Mouse (Mus musculus) heart, adult 11 months (tissue): ENCODE measurements at regions not wholly inside any gene's neighbourhood (a gene's known extent, or its start where the extent isn't known, plus 50 kb on each side); places are given as distances from the start of the nearest gene placed in this dataset.
A peak's percentile ranks its signal among the peaks of the same experiment; 100 is the strongest.

Experiments used
- DNase-seq: peaks from one replicate; pipeline ENCODE4 v3.0.0; 2022

GRCm38 (mm10) chr10:120726369-120726768, 172.5 kb downstream of the Msrb3 start:
- DNase-seq = no peak

- DNase-seq = no peak
Measured at GRCm38 (mm10) chr10:120721956-120722532, 176.9 kb downstream of the Msrb3 start.

GRCm38 (mm10) chr10:120720981-120721380, 177.9 kb downstream of the Msrb3 start:
- no peak for DNase-seq

- no peak for DNase-seq
Measured at GRCm38 (mm10) chr10:120720061-120720460, 178.8 kb downstream of the Msrb3 start.

- DNase-seq = peak; percentile 93
Measured at GRCm38 (mm10) chr10:120717159-120717567, 181.7 kb downstream of the Msrb3 start.

GRCm38 (mm10) chr10:120716391-120716790, 182.5 kb downstream of the Msrb3 start:
- no peak for DNase-seq

- peak; percentile 82 for DNase-seq
Measured at GRCm38 (mm10) chr10:120707771-120708750, 190.8 kb downstream of the Msrb3 start.

GRCm38 (mm10) chr10:120706684-120707290, 192.1 kb downstream of the Msrb3 start:
- no peak for DNase-seq

- DNase-seq = peak; percentile 95
Measured at GRCm38 (mm10) chr10:120701833-120702232, 197.1 kb downstream of the Msrb3 start.

GRCm38 (mm10) chr10:120697275-120697856, 201.5 kb downstream of the Msrb3 start:
- DNase-seq = peak; percentile 75

- peak; percentile 69 for DNase-seq
Measured at GRCm38 (mm10) chr10:120696481-120696880, 202.4 kb downstream of the Msrb3 start.

- peak; percentile 75 for DNase-seq
Measured at GRCm38 (mm10) chr10:120694472-120694871, 204.4 kb downstream of the Msrb3 start.

GRCm38 (mm10) chr10:120691451-120691850, 207.4 kb downstream of the Msrb3 start:
- DNase-seq = peak; percentile 85

- peak; percentile 23 for DNase-seq
Measured at GRCm38 (mm10) chr10:120686123-120686522, 209.9 kb upstream of the Hmga2 start.

GRCm38 (mm10) chr10:120682021-120682420, 205.8 kb upstream of the Hmga2 start:
- DNase-seq = peak; percentile 66

- DNase-seq = peak; percentile 19
Measured at GRCm38 (mm10) chr10:120679982-120680381, 203.7 kb upstream of the Hmga2 start.

GRCm38 (mm10) chr10:120678277-120678676, 202.0 kb upstream of the Hmga2 start:
- DNase-seq = no peak

GRCm38 (mm10) chr10:120675369-120675768, 199.1 kb upstream of the Hmga2 start:
- no peak for DNase-seq

- DNase-seq = peak; percentile 64
Measured at GRCm38 (mm10) chr10:120674321-120675045, 198.2 kb upstream of the Hmga2 start.

GRCm38 (mm10) chr10:120667678-120668031, 191.4 kb upstream of the Hmga2 start:
- DNase-seq = peak; percentile 35

- peak; percentile 90 for DNase-seq
Measured at GRCm38 (mm10) chr10:120666985-120667677, 190.9 kb upstream of the Hmga2 start.
